ENCODE assay signal across 8 mouse cellular contexts in the genomic region with DNA sequence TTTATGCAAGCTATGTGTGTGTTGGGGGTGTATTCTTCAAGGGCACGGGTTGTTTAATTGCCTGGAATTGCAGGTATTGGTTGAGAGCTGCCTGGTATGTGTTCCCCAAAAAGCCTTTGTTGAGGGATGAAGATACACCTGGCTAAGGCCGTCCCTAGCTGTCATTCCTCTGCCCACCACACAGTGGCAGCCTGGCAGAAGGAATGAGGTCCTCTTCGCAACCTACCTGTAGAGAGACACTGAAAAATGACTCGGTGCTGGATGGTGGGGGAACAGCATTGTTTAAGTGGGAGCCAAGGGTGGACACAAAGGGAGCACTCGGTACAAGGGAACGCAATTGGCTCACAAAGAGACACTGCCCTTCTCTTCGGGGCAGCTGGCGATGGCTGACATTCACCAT. TPM values are rescaled to one million over a fixed set of nuclear protein-coding genes. Genes with fewer than 3 reads are reported as not detected.
A peak's percentile ranks its signal among the peaks of the same experiment; 100 is the strongest.
DNase-seq lines count a peak whose midpoint lies in the region; ATAC-seq and TF ChIP-seq lines count a peak whose summit lies in the region.

No protein-coding gene starts in this region.

- ATAC-seq in heart, embryonic 11.5 days (replicated peaks; ENCODE audit: insufficient number of reproducible peaks, low FRiP score, low TSS enrichment) = no peak
- 0 out of 2 replicates have a peak, but pooled peaks have one; percentile 37 for ATAC-seq in embryonic facial prominence, embryonic 11.5 days (replicated peaks; ENCODE audit: insufficient number of reproducible peaks, low FRiP score, low TSS enrichment, low read depth)
- ATAC-seq in stomach, postnatal 0 days (ENCODE audit: low FRiP score, low TSS enrichment) = peak; percentile 57; the same call in 1 of the 2 replicates

- H3K4me2 ChIP-seq in heart, embryonic 11.5 days = no peak overlapping the region
- no peak overlapping the region for H3K4me2 ChIP-seq in embryonic facial prominence, embryonic 11.5 days (ENCODE audit: low read depth, low read length)
- H3K4me2 ChIP-seq in stomach, postnatal 0 days (replicated peaks; ENCODE audit: low read depth) = no peak overlapping the region

- H3K9me3 ChIP-seq in heart, embryonic 11.5 days (replicated peaks; ENCODE audit: control insufficient read depth, low read length) = no peaks in the 10 kb centered on the region
- no peaks in the 10 kb centered on the region for H3K9me3 ChIP-seq in embryonic facial prominence, embryonic 11.5 days (replicated peaks; ENCODE audit: control insufficient read depth, low read length)
- H3K9me3 ChIP-seq in stomach, postnatal 0 days (ENCODE audit: control insufficient read depth, low read length) = no peaks in the 10 kb centered on the region

- no peaks in the 10 kb centered on the region for H3K4me1 ChIP-seq in heart, embryonic 11.5 days (ENCODE audit: control insufficient read depth, insufficient read depth, low read length)
- no peaks in the 10 kb centered on the region for H3K4me1 ChIP-seq in embryonic facial prominence, embryonic 11.5 days (ENCODE audit: control insufficient read depth, insufficient read depth, low read length)
- no peaks in the 10 kb centered on the region for H3K4me1 ChIP-seq in stomach, postnatal 0 days (replicated peaks; ENCODE audit: control insufficient read depth, insufficient read depth)

- no peaks in the 10 kb centered on the region for H3K36me3 ChIP-seq in heart, embryonic 11.5 days (ENCODE audit: control insufficient read depth, insufficient read depth, low read length)
- no peaks in the 10 kb centered on the region for H3K36me3 ChIP-seq in embryonic facial prominence, embryonic 11.5 days (replicated peaks; ENCODE audit: control insufficient read depth, insufficient read depth, low read depth, low read length)
- no peaks in the 10 kb centered on the region for H3K36me3 ChIP-seq in stomach, postnatal 0 days (ENCODE audit: control insufficient read depth, insufficient read depth, low read length)

- TF ChIP-seq CTCF in stomach, postnatal 0 days (IDR thresholded peaks at IDR 0.05; ENCODE audit: low read depth) = peak; percentile 85

- no peak overlapping the region for H3K27ac ChIP-seq in heart, embryonic 11.5 days (ENCODE audit: low read depth, low read length)
- H3K27ac ChIP-seq in embryonic facial prominence, embryonic 11.5 days (replicated peaks; ENCODE audit: low read depth, low read length) = no peak overlapping the region
- H3K27ac ChIP-seq in stomach, postnatal 0 days (replicated peaks) = no peak overlapping the region

- WGBS in heart, embryonic 11.5 days (ENCODE audit: insufficient replicate concordance) = 30% methylated on average over 8 of the region's 8 CpGs
- WGBS in embryonic facial prominence, embryonic 11.5 days = 33% methylated on average over 8 of the region's 8 CpGs
- WGBS in stomach, postnatal 0 days = 34% methylated on average over 8 of the region's 8 CpGs

- TF ChIP-seq EP300 in stomach, postnatal 0 days (optimal IDR thresholded peaks at IDR 0.05) = no peak

- intact Hi-C loops in heart, postnatal 10 days (cut with DNase I) = loop anchor here (1.0 kb wide), 1 partner anchor 30 kb away; no protein-coding TSS in a partner anchor

- no peak overlapping the region for H3K4me3 ChIP-seq in heart, embryonic 11.5 days (ENCODE audit: low read depth, low read length)
- no peak overlapping the region for H3K4me3 ChIP-seq in embryonic facial prominence, embryonic 11.5 days (ENCODE audit: low read depth, low read length)
- no peak overlapping the region for H3K4me3 ChIP-seq in stomach, postnatal 0 days (ENCODE audit: low read depth, low read length)

- H3K27me3 ChIP-seq in heart, embryonic 11.5 days (ENCODE audit: control insufficient read depth, insufficient read depth, low read length) = 0 out of 2 replicates have a peak, but pooled peaks cover 5% of the 10 kb centered on the region
- no peaks in the 10 kb centered on the region for H3K27me3 ChIP-seq in embryonic facial prominence, embryonic 11.5 days (ENCODE audit: control insufficient read depth, insufficient read depth, low read length)
- no peaks in the 10 kb centered on the region for H3K27me3 ChIP-seq in stomach, postnatal 0 days (ENCODE audit: control insufficient read depth, insufficient read depth, low read length)

- peak; percentile 54 to 57 for DNase-seq in heart, postnatal 10 days
- peak; percentile 26 for DNase-seq in urinary bladder, postnatal 25 days (ENCODE audit: low spot score)
- no peak for DNase-seq in urinary bladder, postnatal 10 days (ENCODE audit: low spot score)
- DNase-seq in embryonic facial prominence, embryonic 11.5 days (ENCODE audit: low spot score) = peak; percentile 47
- DNase-seq in kidney, postnatal 25 days = peak; percentile 51
- DNase-seq in stomach, postnatal 0 days (ENCODE audit: low spot score) = peak; percentile 44
- DNase-seq in gastrocnemius, postnatal 4 days (ENCODE audit: low spot score in 2 of 2) = no peak

- no peak overlapping the region for H3K9ac ChIP-seq in heart, embryonic 11.5 days (ENCODE audit: low read depth, low read length)
- H3K9ac ChIP-seq in embryonic facial prominence, embryonic 11.5 days (replicated peaks; ENCODE audit: low read length) = no peak overlapping the region
- no peak overlapping the region for H3K9ac ChIP-seq in stomach, postnatal 0 days (ENCODE audit: low read length)

RNA-seq across cellular contexts. Expression of a gene that starts 29.2 kb away (rescaled TPM):
- total RNA-seq in heart, postnatal 10 days (2021) = 10 to 100 TPM; 23.2 to 26.9 TPM
- 21.9 and 23.4 TPM in 2 replicates for polyA plus RNA-seq in heart, embryonic 11.5 days (2014; fragmentation: Nextera tagmentation; extraction: Ambion mirVana)
- polyA plus RNA-seq in embryonic facial prominence, embryonic 11.5 days (2014; fragmentation: Nextera tagmentation; extraction: Ambion mirVana) = 10.1 and 12.1 TPM in 2 replicates
- polyA plus RNA-seq in stomach, postnatal 0 days (2015; fragmentation: Nextera tagmentation; extraction: Ambion mirVana) = 79.0 and 90.0 TPM in 2 replicates
- total RNA-seq in gastrocnemius, postnatal 4 days (2021) = 1 to 10 TPM; 6.1 to 7.6 TPM

Comparison
In these comparisons a context has a peak if more than half of its experiments do, and no peak if none do; other contexts are left out.
1. DNase-seq: peak in heart, postnatal 10 days (2 of 2), urinary bladder, postnatal 25 days (single experiment), embryonic facial prominence, embryonic 11.5 days (single experiment), kidney, postnatal 25 days (2 of 2) and stomach, postnatal 0 days (single experiment); none in urinary bladder, postnatal 10 days (single experiment) and gastrocnemius, postnatal 4 days (0 of 2).